Mouse (Mus musculus) testis, adult 2 months (tissue): ENCODE measurements around the gene Sec22a.

ENCODE experiments used
- CTCF ChIP-seq: fragments of 200-500 bp; IDR thresholded peaks from 2 replicates; pipeline ENCODE4 v1.5.1; 2012; ENCODE audit warnings: low read depth, mild to moderate bottlenecking, inconsistent platforms, low read length, moderate library complexity; ENCODE audit not compliant: control insufficient read depth, insufficient read depth, insufficient replicate concordance
- POLR2A ChIP-seq: fragments of 200-500 bp; IDR thresholded peaks from 2 replicates; pipeline ENCODE4 v1.6.1; 2012; ENCODE audit warnings: low read depth, mild to moderate bottlenecking, inconsistent platforms, low read length, moderate library complexity; ENCODE audit not compliant: control insufficient read depth

GRCm38 (mm10) chr16:35318397-35318796 lies 45.3 kb downstream of the Sec22a start:
- TF ChIP-seq CTCF, result no peak
- TF ChIP-seq POLR2A, result no peak
